Mouse (Mus musculus) C3H10T1/2 (cell line): ENCODE data around the gene Ppp4r1. TPM values are rescaled to one million over a fixed set of nuclear protein-coding genes. Genes with fewer than 3 reads are reported as not detected.

Experiments used
- polyA plus RNA-seq, 2 experiments: library from polyadenylated mRNA; unstranded; fragments of >200 nt; fragmentation: generic; extraction: Trizol; gene quantifications; one replicate each; pipeline ENCODE4 v1.2.1; 2012; ENCODE audit warnings: missing spikeins in 2 of 2

Gene Ppp4r1
- polyA plus RNA-seq, result 10 to 100 TPM; 16.8 to 39.1 TPM

DNA sequence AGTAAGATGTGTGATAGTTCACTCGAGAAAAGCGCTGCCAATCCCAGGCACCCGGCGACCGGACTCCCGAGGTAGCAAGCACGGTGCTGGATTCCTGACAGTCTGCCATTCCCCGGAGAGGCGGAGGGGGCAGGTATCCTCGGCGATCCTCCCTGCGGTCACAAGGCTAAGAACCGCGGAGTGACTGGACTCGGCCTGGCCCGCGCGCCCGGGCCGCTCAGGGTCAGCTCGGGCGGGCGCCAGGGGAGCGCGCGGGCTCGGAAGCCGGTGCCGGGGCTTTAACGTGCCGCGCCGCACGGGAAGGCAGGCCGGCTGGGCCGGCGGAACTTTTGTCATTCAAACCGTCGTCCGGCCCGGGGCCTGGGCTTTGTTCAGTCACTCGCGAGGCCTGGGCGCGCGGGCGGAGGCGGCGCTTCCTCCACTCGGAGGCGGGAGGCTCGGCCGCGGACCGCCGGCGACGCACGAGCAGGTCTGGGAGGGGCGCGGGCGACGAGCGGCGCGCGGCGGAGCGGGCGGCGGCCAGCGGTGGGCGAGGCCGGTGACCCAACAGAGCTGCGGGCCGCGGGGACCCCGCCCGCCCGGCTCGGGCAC lies at the start of gene Ppp4r1:
TSS of gene Ppp4r1 (plus strand) at position 23 of the 591 bp plus-strand sequence.

DNA sequence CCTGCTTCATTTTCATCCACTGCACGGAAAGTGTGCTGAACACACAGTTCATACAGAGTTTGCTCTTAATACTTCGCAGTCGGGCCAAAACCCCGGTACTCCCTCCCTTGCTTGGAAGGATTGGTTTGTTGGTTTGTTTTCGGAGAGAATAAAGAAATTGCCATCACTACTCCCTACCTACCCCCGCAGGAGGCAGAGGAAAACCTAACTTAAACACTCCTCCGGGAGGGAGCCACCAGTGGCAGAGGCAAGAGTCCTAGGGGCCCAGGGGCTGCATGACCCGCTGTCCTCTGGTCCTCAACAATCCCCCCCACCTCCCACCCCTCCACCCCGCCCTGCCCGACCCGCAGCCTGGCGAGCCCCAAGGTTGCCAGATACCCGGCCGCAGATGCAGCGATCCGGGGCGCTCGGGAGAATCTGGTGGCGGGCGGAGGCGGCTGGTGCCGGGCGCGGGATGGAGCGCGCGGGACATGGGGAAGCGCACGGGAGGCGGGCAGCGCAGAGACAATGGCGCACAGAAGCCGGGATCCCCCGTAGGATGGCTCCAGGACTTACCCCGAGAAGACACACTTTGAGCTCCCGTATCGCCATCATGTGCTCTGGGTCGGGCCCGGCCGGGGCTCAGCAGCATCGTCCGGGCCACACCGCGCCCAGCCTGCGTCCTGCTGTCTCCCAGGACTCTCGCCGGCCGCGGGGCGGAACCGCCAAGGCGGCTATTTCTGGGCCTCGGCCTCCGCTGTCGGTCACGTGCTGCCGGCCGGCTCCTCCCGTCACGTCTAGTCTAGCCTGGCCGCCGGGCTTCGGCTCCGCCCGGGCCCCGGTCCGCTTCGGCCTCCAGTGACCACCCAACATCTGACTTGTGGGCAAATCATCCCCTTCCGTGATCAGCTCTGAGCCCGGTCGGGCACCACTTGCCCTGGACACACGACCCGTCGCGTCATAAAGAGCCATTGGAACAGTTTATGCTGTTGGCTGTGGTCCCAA lies 10.1 kb upstream of the Ppp4r1 start, which contains the start of gene Rab31:
TSS of gene Rab31 (minus strand) at position 802 of the 984 bp plus-strand sequence.

DNA sequence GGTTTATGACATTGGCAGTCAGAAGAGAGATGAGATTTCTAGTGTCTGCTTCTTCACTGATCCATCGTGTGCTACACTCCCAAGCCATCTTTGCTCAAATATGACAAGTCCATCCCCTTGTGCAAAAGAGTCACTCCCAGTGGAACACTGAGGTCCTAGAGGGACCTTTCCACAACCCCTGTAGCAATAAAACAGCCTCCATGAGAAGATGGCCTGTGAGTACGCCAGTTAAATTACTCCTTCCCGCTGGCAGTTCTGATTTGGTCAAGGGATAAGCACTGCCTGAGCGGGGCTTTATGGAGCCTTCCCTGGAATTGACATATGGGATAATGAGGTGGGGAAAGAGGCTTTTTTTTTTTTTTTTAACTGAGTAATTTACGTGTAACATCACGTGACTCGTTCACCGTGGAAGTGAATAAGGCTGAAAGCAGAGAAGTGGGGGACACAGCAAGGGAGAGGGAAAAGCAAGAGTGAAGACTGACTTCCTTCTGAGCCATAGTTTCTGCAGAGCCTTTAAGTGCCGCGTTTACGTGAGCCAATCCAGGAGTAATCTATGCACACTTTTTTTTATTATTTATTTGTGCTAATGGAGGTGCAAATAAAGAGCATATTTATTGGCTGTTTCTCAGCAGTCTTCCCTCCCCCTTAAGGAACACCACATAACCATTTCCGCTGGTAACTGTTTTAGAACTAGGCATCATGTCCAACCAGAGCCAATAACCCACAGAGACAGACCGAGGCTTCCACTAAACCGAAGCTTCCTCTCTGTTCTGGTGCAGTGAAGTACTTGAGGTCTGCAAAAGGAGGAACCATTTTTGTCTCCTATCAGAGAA lies 103.5 kb downstream of the Ppp4r1 start, which contains the start of gene Ralbp1:
TSS of gene Ralbp1 (minus strand) at position 102 of the 833 bp plus-strand sequence.

Other genes with a start within 250 kb of the Ppp4r1 start
- not detected for gene Tmem232, start 241.8 kb upstream of the Ppp4r1 start, polyA plus RNA-seq
- gene Vapa, start 169.0 kb upstream of the Ppp4r1 start, polyA plus RNA-seq, result 10 to 100 TPM; 12.7 to 39.5 TPM
- gene Txndc2, start 140.4 kb upstream of the Ppp4r1 start, polyA plus RNA-seq, result under 1 TPM in 1 of 2 experiments, not detected in 1; 0.09 TPM
- 10 to 100 TPM; 19.9 to 45.2 TPM for gene Rab31, start 9.8 kb upstream of the Ppp4r1 start, polyA plus RNA-seq
- 10 to 100 TPM; 12.5 to 45.3 TPM for gene Ralbp1, start 103.2 kb downstream of the Ppp4r1 start, polyA plus RNA-seq
- 10 to 100 TPM in 1 of 2 experiments, 1 to 10 TPM in 1; 2.5 to 41.3 TPM for gene Twsg1, start 168.7 kb downstream of the Ppp4r1 start, polyA plus RNA-seq